Mouse (Mus musculus): ENCODE measurements around the gene Lrrc8b.
A peak's percentile ranks its signal among the peaks of the same experiment; 100 is the strongest.

The Lrrc8b gene

DNA sequence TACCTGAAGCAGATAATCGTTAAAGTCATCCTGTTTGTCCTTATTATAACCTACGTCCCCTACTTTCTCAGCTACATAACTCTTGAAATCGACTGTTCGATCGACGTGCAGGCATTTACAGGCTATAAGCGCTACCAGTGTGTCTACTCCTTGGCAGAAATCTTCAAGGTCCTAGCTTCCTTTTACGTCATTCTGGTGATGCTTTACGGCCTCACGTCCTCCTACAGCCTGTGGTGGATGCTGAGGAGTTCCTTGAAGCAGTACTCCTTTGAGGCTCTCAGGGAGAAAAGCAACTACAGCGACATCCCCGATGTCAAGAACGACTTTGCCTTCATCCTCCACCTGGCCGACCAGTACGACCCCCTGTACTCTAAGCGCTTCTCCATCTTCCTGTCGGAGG is 65.0 kb downstream of the Lrrc8b start:
- no peak for DNase-seq (ENCODE audit: low read depth in 1 of 2, low spot score in 2 of 2)

DNA sequence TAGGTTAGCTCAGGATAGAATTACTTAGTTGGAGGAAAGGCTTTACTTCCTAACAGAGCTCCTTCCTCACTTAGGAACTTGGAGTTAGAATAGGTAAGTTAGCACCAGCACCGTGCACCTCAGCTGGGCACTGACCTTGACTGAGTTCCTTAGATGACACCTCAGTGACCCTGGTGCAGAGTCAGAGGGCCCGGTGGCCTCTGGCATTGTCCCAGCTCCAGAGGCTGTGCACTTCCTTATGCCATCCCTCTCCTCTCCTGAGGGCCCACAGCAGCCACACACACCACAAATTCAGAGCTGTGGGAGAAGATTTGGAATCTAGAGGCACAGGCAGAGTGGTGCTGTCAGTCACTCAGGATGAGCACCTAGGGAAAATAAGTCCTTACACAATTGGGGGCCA is 68.1 kb downstream of the Lrrc8b start:
- no peak for DNase-seq (ENCODE audit: low read depth in 1 of 2, low spot score in 2 of 2)

- no peak for DNase-seq (ENCODE audit: low read depth in 1 of 2, low spot score in 2 of 2)
These were observed 68.7 kb downstream of the Lrrc8b start for GRCm38 (mm10) chr5:105484247-105484646.

DNA sequence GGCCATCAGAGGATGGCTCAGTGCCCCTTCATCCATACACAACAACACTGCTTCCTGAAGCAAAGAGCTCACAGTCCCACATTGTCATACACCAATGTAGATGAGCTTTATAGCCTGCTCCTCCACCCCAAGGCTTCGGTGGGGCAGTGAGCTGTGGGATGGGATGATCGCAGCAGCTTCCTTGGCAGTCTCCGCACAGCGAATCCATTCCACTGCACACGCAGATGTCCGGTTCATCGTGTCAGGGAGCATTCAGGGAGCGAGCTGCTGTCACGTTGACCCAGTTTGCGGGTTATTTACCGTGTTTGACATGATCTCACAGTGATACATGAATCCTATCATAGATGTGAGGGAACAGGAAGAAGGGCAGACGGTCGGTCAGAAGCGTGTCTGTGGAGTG is 69.3 kb downstream of the Lrrc8b start:
- no peak for DNase-seq (ENCODE audit: low read depth in 1 of 2, low spot score in 2 of 2)

GRCm38 (mm10) chr5:105490211-105490610 is 74.6 kb downstream of the Lrrc8b start:
- DNase-seq (ENCODE audit: low read depth in 1 of 2, low spot score in 2 of 2) = no peak

DNA sequence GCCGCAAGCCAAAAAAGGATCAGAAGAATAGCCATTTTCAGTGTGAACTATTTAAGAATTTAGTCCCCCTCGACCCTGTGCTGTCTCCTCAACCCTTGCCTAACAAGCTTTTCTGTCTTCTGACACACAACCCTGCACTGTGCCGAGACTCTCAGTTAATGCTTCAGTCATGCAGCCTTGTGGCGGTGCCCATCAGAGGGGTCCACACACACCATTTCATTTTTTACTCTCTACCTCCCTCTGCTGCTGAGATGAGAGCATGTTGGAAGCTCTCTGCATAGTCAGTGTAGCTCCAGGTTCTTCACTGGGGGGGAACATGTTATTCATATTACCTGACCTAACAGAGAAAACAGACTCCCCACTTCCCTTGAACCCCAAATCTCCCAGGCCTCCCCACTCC is 75.8 kb downstream of the Lrrc8b start:
- DNase-seq (ENCODE audit: low read depth in 1 of 2, low spot score in 2 of 2) = no peak

- DNase-seq (ENCODE audit: low read depth in 1 of 2, low spot score in 2 of 2) = no peak
These were observed 77.0 kb downstream of the Lrrc8b start for GRCm38 (mm10) chr5:105492367-105493246.

DNA sequence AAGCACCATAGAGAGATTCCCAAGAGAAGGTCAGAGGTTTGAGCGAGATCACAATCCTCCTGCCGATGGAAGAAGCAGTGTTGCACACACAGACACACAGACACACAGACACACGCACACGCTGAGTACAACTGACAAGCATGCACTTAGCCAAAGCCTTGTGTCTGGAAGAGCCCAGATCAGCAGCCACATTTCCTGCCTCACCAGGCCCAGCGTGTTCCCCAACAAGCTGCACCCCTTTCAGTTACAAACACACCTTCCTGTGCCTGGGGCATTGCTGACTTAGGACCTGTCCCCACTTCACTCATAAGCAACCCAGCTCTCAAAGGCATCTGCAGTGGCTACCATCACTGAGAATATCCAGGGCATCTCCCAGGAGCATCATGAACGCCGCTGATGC is 77.8 kb downstream of the Lrrc8b start:
- no peak for DNase-seq (ENCODE audit: low read depth in 1 of 2, low spot score in 2 of 2)

- no peak for DNase-seq (ENCODE audit: low read depth in 1 of 2, low spot score in 2 of 2)
These were observed 78.8 kb downstream of the Lrrc8b start for GRCm38 (mm10) chr5:105494246-105494917.

DNA sequence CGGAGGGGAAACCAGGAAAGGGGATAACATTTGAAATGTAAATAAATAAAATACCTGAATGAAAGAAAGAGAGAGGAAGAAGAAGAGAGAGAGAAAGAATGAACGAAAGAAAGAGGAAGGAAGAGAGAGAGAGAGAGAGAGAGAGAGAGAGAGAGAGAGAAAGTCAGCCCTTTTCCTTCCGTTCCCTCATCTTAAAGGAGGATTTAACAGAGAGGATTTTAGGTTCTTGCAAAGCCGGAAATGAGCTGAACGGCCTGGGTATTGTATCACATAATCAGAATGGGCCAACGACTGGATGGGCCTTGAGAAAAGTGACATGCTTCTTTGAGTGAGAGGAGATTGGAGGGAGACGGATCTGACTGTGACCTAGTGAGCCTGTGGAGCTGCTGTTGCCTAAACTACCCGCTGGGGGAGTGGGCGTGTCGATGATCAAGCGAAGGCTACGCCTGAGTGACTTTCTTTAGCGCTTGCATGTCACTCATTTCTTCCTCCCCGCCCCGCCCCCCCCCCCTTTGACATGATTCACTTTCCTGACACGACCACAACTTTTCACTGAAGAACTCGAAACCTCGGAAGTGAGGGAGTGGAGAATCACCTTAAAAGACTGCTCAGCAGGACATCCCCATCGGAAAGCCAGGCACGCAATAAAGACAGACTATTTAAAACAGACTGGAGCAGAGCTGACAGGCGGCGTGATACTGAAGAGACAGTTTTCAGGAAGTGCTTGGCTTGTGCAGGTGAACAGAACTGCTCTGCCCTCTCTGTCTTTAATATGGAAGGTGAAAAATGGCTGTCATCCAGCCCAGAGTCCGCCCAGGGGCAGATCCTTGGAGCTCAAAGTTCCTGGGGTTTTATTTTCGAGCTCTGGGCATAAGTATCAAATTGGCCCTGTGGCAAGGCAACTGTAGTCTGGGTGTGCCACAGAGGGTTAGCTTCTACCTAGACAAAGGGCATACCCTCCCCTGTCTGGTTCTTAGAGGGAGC is 79.6 kb downstream of the Lrrc8b start:
- peak; percentile 71 to 76 for DNase-seq (ENCODE audit: low read depth in 1 of 2, low spot score in 2 of 2)

DNA sequence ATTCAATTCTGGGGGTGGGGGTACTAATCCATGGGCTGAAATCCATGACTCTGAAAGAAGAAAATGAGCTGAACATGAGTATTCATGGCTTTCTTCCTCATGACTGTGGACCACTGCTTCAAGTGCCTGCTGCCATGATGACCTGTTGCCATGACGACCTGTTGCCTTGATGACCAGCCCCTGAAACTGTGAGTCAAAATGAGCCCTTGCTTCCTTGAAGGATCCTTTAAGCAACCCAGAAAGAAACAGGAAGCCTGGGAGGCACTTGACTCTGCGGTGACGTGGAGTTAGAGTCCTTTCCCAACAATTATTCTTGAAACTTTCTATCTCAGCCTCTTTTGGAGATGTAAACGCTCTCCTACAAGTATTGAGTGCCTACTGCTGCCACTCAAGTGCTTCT is 80.6 kb downstream of the Lrrc8b start:
- peak in 1 of 2 experiments; percentile 58 for DNase-seq (ENCODE audit: low read depth in 1 of 2, low spot score in 2 of 2)

- no peak for DNase-seq (ENCODE audit: low read depth in 1 of 2, low spot score in 2 of 2)
These were observed 81.0 kb downstream of the Lrrc8b start for GRCm38 (mm10) chr5:105496586-105496985.

DNA sequence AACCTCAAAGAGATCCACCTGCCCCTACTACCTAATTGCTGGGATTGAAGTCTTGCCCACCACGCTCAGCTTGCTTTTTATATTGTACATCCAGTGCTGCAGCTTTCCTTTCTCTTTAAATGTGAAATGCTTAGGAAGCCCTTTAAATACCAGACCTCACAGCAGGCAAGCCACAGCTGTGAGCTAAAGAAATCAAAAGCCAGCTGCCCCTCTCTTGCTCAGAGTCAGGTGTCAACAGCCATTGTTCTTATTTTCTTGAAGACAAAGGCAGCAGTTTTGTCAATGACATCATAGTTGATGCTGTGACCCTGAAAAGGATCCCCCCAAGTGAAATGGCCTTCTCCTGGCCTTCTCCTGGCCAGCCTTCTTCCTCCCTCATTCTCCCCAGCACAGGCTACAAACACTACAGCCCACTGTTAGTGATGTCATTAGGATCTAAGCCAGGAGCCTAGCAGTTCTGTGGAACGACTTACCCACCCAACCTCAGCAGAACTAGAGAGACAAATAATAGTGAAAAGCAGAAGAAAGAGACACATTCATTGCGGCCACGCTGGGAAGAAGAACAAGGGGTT is 82.9 kb downstream of the Lrrc8b start:
- DNase-seq (ENCODE audit: low read depth in 1 of 2, low spot score in 2 of 2) = no peak

DNA sequence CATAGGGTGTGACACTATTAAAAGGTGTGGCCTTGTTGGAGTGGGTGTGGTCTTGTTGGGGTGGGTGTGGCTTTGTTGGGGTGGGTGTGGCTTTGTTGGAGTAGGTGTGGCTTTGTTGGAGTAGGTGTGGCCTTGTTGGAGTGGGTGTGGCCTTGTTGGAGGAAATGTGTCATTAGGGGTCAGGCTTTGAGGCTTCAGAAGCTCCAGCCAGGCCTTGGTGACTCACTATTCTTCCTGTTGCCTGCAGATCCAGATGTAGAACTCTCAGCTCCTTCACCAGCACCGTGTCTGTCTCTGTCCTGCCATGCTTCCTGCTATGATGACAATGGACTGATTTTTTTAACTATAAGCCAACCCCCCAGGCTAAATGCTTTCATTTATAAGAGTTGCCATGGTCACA is 83.8 kb downstream of the Lrrc8b start:
- DNase-seq (ENCODE audit: low read depth in 1 of 2, low spot score in 2 of 2) = no peak

- no peak for DNase-seq (ENCODE audit: low read depth in 1 of 2, low spot score in 2 of 2)
These were observed 84.9 kb downstream of the Lrrc8b start for GRCm38 (mm10) chr5:105500132-105501121.

- DNase-seq (ENCODE audit: low read depth in 1 of 2, low spot score in 2 of 2) = no peak
These were observed 85.6 kb downstream of the Lrrc8b start for GRCm38 (mm10) chr5:105501136-105501535.

DNA sequence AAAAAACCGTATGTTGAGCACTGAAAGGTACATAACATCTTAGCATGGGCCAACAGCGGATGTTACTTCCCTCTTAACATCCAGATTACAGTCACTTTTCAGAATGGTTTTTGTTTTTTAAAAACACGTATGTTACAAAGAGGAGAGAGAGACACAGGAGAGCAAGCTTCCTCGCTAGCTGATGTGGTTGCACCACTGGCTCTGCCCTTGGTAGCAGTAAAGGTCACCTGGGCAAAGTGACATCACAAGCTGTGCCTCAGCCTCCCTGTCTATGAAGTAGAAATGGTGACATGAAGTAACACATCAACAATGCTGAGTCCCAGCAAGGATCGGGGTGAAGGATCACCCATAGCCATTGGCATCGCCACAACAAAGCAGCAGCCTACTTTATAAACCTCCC is 93.2 kb downstream of the Lrrc8b start:
- DNase-seq (ENCODE audit: low read depth in 1 of 2, low spot score in 2 of 2) = no peak

DNA sequence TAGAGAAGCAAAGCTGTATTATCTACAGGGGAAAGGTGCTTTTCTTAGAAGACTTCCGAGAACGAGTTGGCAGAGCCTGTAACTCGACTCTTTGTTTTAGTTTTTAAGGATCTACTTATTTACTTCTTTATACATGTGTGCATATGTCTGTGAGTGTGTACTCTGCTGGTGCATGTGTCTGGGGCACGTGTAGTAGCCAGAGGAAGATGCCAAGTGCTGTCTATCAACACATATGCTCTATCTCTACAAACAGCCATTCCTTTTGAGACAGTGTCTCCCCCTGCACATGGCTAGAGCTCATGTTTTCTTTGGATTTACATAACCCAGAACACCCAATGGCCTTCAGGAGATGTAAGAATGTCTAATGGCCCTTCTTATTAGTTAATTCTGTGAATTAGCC is 96.7 kb downstream of the Lrrc8b start:
- DNase-seq (ENCODE audit: low read depth in 1 of 2, low spot score in 2 of 2) = no peak

DNA sequence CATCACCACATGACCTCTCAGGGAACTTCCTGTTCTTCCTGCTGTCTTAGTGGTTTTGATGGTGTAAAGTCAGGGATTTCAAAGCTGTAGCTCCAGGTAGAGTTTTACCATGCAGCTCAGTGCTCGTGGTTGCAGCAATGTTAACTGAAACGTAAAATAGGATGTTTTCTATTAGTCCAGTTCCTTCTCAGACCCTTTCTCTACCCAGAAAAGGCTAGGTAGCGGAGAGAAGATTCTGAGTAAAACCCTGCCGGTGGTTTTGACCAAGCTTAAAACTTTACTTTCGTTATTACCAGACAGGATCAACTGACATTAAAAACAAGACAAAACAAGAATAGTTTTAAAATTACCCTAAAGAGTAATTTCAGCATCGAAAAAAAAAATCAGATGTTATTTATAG is 100.0 kb downstream of the Lrrc8b start:
- DNase-seq (ENCODE audit: low read depth in 1 of 2, low spot score in 2 of 2) = no peak

DNA sequence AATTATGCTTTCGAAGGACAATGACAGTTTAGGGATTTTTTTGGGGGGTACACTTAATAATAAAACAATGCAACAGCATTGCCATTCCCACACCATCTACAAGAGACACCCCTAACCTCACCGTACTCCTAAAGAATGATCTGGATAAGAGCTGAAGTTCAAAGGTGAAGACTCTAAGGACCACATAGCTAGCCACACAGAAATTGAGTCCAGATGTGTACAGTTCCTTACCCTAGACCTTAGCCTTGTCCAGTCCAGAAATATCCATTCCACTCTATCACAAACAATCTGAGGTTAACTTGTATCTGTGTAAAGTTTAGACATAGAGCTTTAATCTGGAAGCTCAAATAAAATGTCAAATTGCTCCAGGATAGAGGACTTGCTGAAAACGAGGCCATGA is 100.7 kb downstream of the Lrrc8b start:
- no peak for DNase-seq (ENCODE audit: low read depth in 1 of 2, low spot score in 2 of 2)
